Comparison of ENCODE assay signal across 9 mouse cellular contexts in the genomic region with DNA sequence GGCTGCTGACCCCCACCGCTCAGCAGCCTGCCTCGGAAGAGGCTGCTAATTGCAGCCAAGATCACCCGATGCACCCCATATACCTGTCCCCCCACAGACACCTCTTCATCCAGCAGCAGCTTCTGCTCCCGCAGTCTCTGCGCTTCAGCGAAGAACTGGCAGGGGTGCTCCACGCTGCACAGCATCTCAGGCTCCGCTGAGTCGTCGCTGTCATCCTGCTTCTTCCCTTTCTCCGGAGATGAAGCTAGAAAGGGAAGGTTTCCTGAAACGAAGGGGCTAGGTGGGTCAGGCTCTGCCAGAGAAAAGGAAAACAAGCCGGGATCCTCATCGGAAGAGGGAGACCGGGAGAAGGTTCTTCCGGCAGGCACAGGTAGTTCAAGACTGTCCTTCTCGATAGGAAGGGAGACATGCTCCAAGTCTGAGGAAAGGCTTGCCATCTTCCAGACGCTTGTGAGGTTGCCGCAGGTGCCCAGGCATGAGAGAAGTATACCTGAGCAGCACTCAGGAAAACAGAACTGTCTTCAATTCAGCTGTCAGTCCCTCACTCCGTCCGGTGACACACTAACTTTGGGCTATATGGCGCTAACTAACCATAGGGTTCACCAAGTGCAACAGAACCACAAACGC. TPM values are rescaled to one million over a fixed set of nuclear protein-coding genes. Genes with fewer than 3 reads are reported as not detected.
DNase-seq lines count a peak whose midpoint lies in the region; ATAC-seq and TF ChIP-seq lines count a peak whose summit lies in the region.
"Had no signal": no experiment of that assay in that cellular context is flagged by ENCODE, and none has a peak within 500 bp of the region (broad histone marks: within the 10 kb centered on the region; RNA-seq: fewer than 3 reads in every experiment).

No protein-coding gene starts in this region.

- H3K4me1 ChIP-seq in heart, adult 2 months (ENCODE audit: control insufficient read depth, insufficient read depth, low read length) = peaks cover 4% of the 10 kb centered on the region
- H3K4me1 ChIP-seq in embryonic facial prominence, embryonic 13.5 days = peaks cover 21% of the 10 kb centered on the region
- peaks cover 18% of the 10 kb centered on the region for H3K4me1 ChIP-seq in hindbrain, embryonic 15.5 days (replicated peaks)
- peaks cover 7% of the 10 kb centered on the region; the same call in 1 of the 2 replicates for H3K4me1 ChIP-seq in liver, embryonic 15.5 days (replicated peaks)

- peak overlapping the region; percentile 91 for H3K4me2 ChIP-seq in embryonic facial prominence, embryonic 13.5 days
- peak overlapping the region; percentile 96 for H3K4me2 ChIP-seq in hindbrain, embryonic 15.5 days
- peak overlapping the region; percentile 55 for H3K4me2 ChIP-seq in liver, embryonic 15.5 days

- intact Hi-C loops in heart, adult 2 months (cut with DNase I) = no loop called here

- peak overlapping the region; percentile 32 for H3K4me3 ChIP-seq in heart, adult 2 months
- peak overlapping the region; percentile 49 for H3K4me3 ChIP-seq in embryonic facial prominence, embryonic 13.5 days
- peak overlapping the region; percentile 56 for H3K4me3 ChIP-seq in hindbrain, embryonic 15.5 days
- peak overlapping the region; percentile 27 for H3K4me3 ChIP-seq in liver, embryonic 15.5 days (replicated peaks)

- H3K36me3 ChIP-seq in heart, adult 2 months (ENCODE audit: control insufficient read depth, insufficient read depth, low read length) = no peaks in the 10 kb centered on the region
- no peaks in the 10 kb centered on the region for H3K36me3 ChIP-seq in embryonic facial prominence, embryonic 13.5 days
- H3K36me3 ChIP-seq in hindbrain, embryonic 15.5 days = no peaks in the 10 kb centered on the region
- no peaks in the 10 kb centered on the region for H3K36me3 ChIP-seq in liver, embryonic 15.5 days (replicated peaks)

- H3K9me3 ChIP-seq in embryonic facial prominence, embryonic 13.5 days = no peaks in the 10 kb centered on the region
- no peaks in the 10 kb centered on the region for H3K9me3 ChIP-seq in hindbrain, embryonic 15.5 days
- H3K9me3 ChIP-seq in liver, embryonic 15.5 days (replicated peaks) = no peaks in the 10 kb centered on the region

- TF ChIP-seq POLR2A in heart, adult 2 months (IDR thresholded peaks at IDR 0.05; ENCODE audit: insufficient read depth, low read depth, low read length) = no peak

- no peak for ATAC-seq in embryonic facial prominence, embryonic 13.5 days (ENCODE audit: insufficient number of reproducible peaks, insufficient read depth, low FRiP score, low TSS enrichment, low read depth)
- peak; percentile 85 for ATAC-seq in hindbrain, embryonic 15.5 days (ENCODE audit: low FRiP score, low read depth)
- ATAC-seq in liver, embryonic 15.5 days (ENCODE audit: insufficient read depth) = no peak
- no peak for ATAC-seq in CD4-positive, CD25-positive, alpha-beta regulatory T cell, adult 4 months

- no peak for DNase-seq in heart, adult 2 months
- DNase-seq in heart, postnatal 4 days = no peak
- DNase-seq in NIH3T3 (ENCODE audit: low read depth) = peak; percentile 31
- peak; percentile 37 for DNase-seq in skeletal muscle tissue, adult 2 months (ENCODE audit: low read depth, low spot score)

- no peaks in the 10 kb centered on the region for H3K27me3 ChIP-seq in heart, adult 2 months (ENCODE audit: control insufficient read depth, insufficient read depth, low read length)
- peaks cover 28% of the 10 kb centered on the region for H3K27me3 ChIP-seq in embryonic facial prominence, embryonic 13.5 days
- no peaks in the 10 kb centered on the region for H3K27me3 ChIP-seq in hindbrain, embryonic 15.5 days
- H3K27me3 ChIP-seq in liver, embryonic 15.5 days = peaks cover 18% of the 10 kb centered on the region

- peak overlapping the region; percentile 91 for H3K27ac ChIP-seq in heart, adult 2 months
- no peak overlapping the region for H3K27ac ChIP-seq in embryonic facial prominence, embryonic 13.5 days
- peak overlapping the region; percentile 69 for H3K27ac ChIP-seq in hindbrain, embryonic 15.5 days (replicated peaks)
- 0 out of 2 replicates have a peak overlapping the region, but pooled peaks have one; percentile 29 for H3K27ac ChIP-seq in liver, embryonic 15.5 days (replicated peaks)

- peak overlapping the region; percentile 41 for H3K9ac ChIP-seq in heart, adult 2 months (ENCODE audit: low read depth, low read length)
- H3K9ac ChIP-seq in embryonic facial prominence, embryonic 13.5 days = peak overlapping the region; percentile 71
- H3K9ac ChIP-seq in hindbrain, embryonic 15.5 days = peak overlapping the region; percentile 78
- H3K9ac ChIP-seq in liver, embryonic 15.5 days = no peak overlapping the region

- H3K79me2 ChIP-seq in heart, adult 2 months (replicated peaks; ENCODE audit: control insufficient read depth, insufficient read depth, low read length) = no peaks in the 10 kb centered on the region

- 24% methylated on average over 23 of the region's 23 CpGs for WGBS in heart, adult 2 months
- WGBS in embryonic facial prominence, embryonic 13.5 days = 12% methylated on average over 23 of the region's 23 CpGs
- 20% methylated on average over 23 of the region's 23 CpGs for WGBS in hindbrain, embryonic 15.5 days
- WGBS in liver, embryonic 15.5 days (ENCODE audit: insufficient replicate concordance) = 21% methylated on average over 23 of the region's 23 CpGs

- no peak for TF ChIP-seq EP300 in heart, adult 2 months (IDR thresholded peaks at IDR 0.05; ENCODE audit: insufficient read depth, low read depth, low read length)

- no peak for TF ChIP-seq CTCF in heart, adult 2 months (IDR thresholded peaks at IDR 0.05)

RNA-seq across cellular contexts. Expression of gene Klhl33, which starts 0.4 kb away (rescaled TPM):
- 10 to 100 TPM; 22.3 to 25.8 TPM for total RNA-seq in heart, adult 2 months (2021)
- 14.4 and 26.7 TPM in 2 replicates for polyA plus RNA-seq in heart, adult 2 months (2012; rRNA removed)
- 1 to 10 TPM in 1 of 2 experiments, under 1 TPM in 1; 0.86 to 1.1 TPM for total RNA-seq in heart, postnatal 4 days (2021)
- polyA plus RNA-seq in embryonic facial prominence, embryonic 13.5 days (2015; fragmentation: Nextera tagmentation; extraction: Ambion mirVana) = 0.37 and 0.50 TPM in 2 replicates
- polyA plus RNA-seq in hindbrain, embryonic 15.5 days (2015; fragmentation: Nextera tagmentation; extraction: Ambion mirVana) = 3.1 and 3.3 TPM in 2 replicates
- polyA plus RNA-seq in liver, embryonic 15.5 days (2015; fragmentation: Nextera tagmentation; extraction: Ambion mirVana) = 0.13 and 0.20 TPM in 2 replicates
- polyA plus RNA-seq in CD4-positive, CD25-positive, alpha-beta regulatory T cell, adult 4 months (2017; shearing (Covaris generic)) = under 1 TPM in 1 of 2 experiments, not detected in 1; 0.15 TPM
- total RNA-seq: MEL had no signal

RNA-seq across cellular contexts. Expression of gene Tep1, which starts 26.5 kb away (rescaled TPM):
- 10 to 100 TPM; 10.1 to 12.2 TPM for total RNA-seq in heart, adult 2 months (2021)
- polyA plus RNA-seq in heart, adult 2 months (2012; rRNA removed) = 11.9 and 14.7 TPM in 2 replicates
- total RNA-seq in heart, postnatal 4 days (2021) = 10 to 100 TPM in 1 of 2 experiments, 1 to 10 TPM in 1; 9.3 to 12.3 TPM
- polyA plus RNA-seq in embryonic facial prominence, embryonic 13.5 days (2015; fragmentation: Nextera tagmentation; extraction: Ambion mirVana) = 4.4 and 5.3 TPM in 2 replicates
- polyA plus RNA-seq in hindbrain, embryonic 15.5 days (2015; fragmentation: Nextera tagmentation; extraction: Ambion mirVana) = 2.0 and 2.9 TPM in 2 replicates
- polyA plus RNA-seq in liver, embryonic 15.5 days (2015; fragmentation: Nextera tagmentation; extraction: Ambion mirVana) = 3.8 and 4.3 TPM in 2 replicates
- polyA plus RNA-seq in CD4-positive, CD25-positive, alpha-beta regulatory T cell, adult 4 months (2017; shearing (Covaris generic)) = 10 to 100 TPM; 16.1 to 24.3 TPM

RNA-seq across cellular contexts. Expression of gene Osgep, which starts 27.8 kb away (rescaled TPM):
- 10 to 100 TPM; 67.8 to 70.5 TPM for total RNA-seq in heart, adult 2 months (2021)
- polyA plus RNA-seq in heart, adult 2 months (2012; rRNA removed) = 84.2 and 89.0 TPM in 2 replicates
- total RNA-seq in heart, postnatal 4 days (2021) = 10 to 100 TPM; 64.2 to 65.8 TPM
- polyA plus RNA-seq in embryonic facial prominence, embryonic 13.5 days (2015; fragmentation: Nextera tagmentation; extraction: Ambion mirVana) = 182 and 189 TPM in 2 replicates
- 110 and 111 TPM in 2 replicates for polyA plus RNA-seq in hindbrain, embryonic 15.5 days (2015; fragmentation: Nextera tagmentation; extraction: Ambion mirVana)
- polyA plus RNA-seq in liver, embryonic 15.5 days (2015; fragmentation: Nextera tagmentation; extraction: Ambion mirVana) = 54.7 and 57.7 TPM in 2 replicates
- 100 to 1,000 TPM in 1 of 2 experiments, 10 to 100 TPM in 1; 85.3 to 100 TPM for polyA plus RNA-seq in CD4-positive, CD25-positive, alpha-beta regulatory T cell, adult 4 months (2017; shearing (Covaris generic))

RNA-seq across cellular contexts. Expression of gene Apex1, which starts 27.9 kb away (rescaled TPM):
- total RNA-seq in heart, adult 2 months (2021) = 10 to 100 TPM; 23.2 to 27.4 TPM
- polyA plus RNA-seq in heart, adult 2 months (2012; rRNA removed) = 18.8 and 31.6 TPM in 2 replicates
- 10 to 100 TPM; 49.5 to 52.9 TPM for total RNA-seq in heart, postnatal 4 days (2021)
- 263 and 305 TPM in 2 replicates for polyA plus RNA-seq in embryonic facial prominence, embryonic 13.5 days (2015; fragmentation: Nextera tagmentation; extraction: Ambion mirVana)
- polyA plus RNA-seq in hindbrain, embryonic 15.5 days (2015; fragmentation: Nextera tagmentation; extraction: Ambion mirVana) = 172 and 178 TPM in 2 replicates
- polyA plus RNA-seq in liver, embryonic 15.5 days (2015; fragmentation: Nextera tagmentation; extraction: Ambion mirVana) = 61.4 and 70.5 TPM in 2 replicates
- polyA plus RNA-seq in CD4-positive, CD25-positive, alpha-beta regulatory T cell, adult 4 months (2017; shearing (Covaris generic)) = 100 to 1,000 TPM in 1 of 2 experiments, 10 to 100 TPM in 1; 74.0 to 103 TPM

RNA-seq across cellular contexts. Expression of gene Pip4p1, which starts 33.8 kb away (rescaled TPM):
- 10 to 100 TPM; 18.6 to 27.8 TPM for total RNA-seq in heart, adult 2 months (2021)
- 30.5 and 54.4 TPM in 2 replicates for polyA plus RNA-seq in heart, adult 2 months (2012; rRNA removed)
- 10 to 100 TPM; 25.7 to 27.2 TPM for total RNA-seq in heart, postnatal 4 days (2021)
- 55.6 and 56.9 TPM in 2 replicates for polyA plus RNA-seq in embryonic facial prominence, embryonic 13.5 days (2015; fragmentation: Nextera tagmentation; extraction: Ambion mirVana)
- 92.4 and 107 TPM in 2 replicates for polyA plus RNA-seq in hindbrain, embryonic 15.5 days (2015; fragmentation: Nextera tagmentation; extraction: Ambion mirVana)
- polyA plus RNA-seq in liver, embryonic 15.5 days (2015; fragmentation: Nextera tagmentation; extraction: Ambion mirVana) = 23.0 and 24.5 TPM in 2 replicates
- polyA plus RNA-seq in CD4-positive, CD25-positive, alpha-beta regulatory T cell, adult 4 months (2017; shearing (Covaris generic)) = 1 to 10 TPM; 2.9 to 3.4 TPM

Comparison
In these comparisons a context has a peak if more than half of its experiments do, and no peak if none do; other contexts are left out.
1. DNase-seq: peak in NIH3T3 (single experiment) and skeletal muscle tissue, adult 2 months (single experiment); none in heart, adult 2 months (0 of 2) and heart, postnatal 4 days (single experiment).
2. Peak in every context shown above with its lines, with median percentiles within 50 percentile points of each other: H3K4me3 ChIP-seq and H3K4me2 ChIP-seq.